Mouse (Mus musculus) heart, embryonic 12.5 days (tissue): ENCODE data around the gene Cd59b. TPM values are rescaled to one million over a fixed set of nuclear protein-coding genes. Genes with fewer than 3 reads are reported as not detected.
"Not testable (repeated sequence)": the region's sequence is repeated elsewhere in the genome, so short reads cannot be mapped to it uniquely, and the experiment has no call there.

Source experiments
- ATAC-seq: fragments of 200-750 bp; cut with Nextera tagmentation; 2 replicates; pipeline ENCODE4 v1.8.0; 2017; ENCODE audit warnings: moderate TSS enrichment, moderate library complexity; ENCODE audit not compliant: insufficient number of reproducible peaks, low FRiP score
- H3K27ac ChIP-seq: fragments of 300-500 bp; sonication (generic); 2 replicates; pipeline ENCODE4 v1.5.1; 2016; ENCODE audit warnings: mild to moderate bottlenecking, moderate library complexity; ENCODE audit not compliant: poor library complexity, severe bottlenecking
- H3K27me3 ChIP-seq: fragments of 300-500 bp; sonication (generic); replicated peaks from 2 replicates; pipeline ENCODE4 v1.6.1; 2016; ENCODE audit warnings: mild to moderate bottlenecking, moderate library complexity
- H3K36me3 ChIP-seq: fragments of 300-500 bp; sonication (generic); 2 replicates; pipeline ENCODE4 v1.6.1; 2016; ENCODE audit warnings: mild to moderate bottlenecking, moderate library complexity
- H3K4me1 ChIP-seq: fragments of 300-500 bp; sonication (generic); replicated peaks from 2 replicates; pipeline ENCODE4 v1.6.1; 2016; ENCODE audit warnings: mild to moderate bottlenecking
- H3K4me2 ChIP-seq: fragments of 300-500 bp; sonication (generic); 2 replicates; pipeline ENCODE4 v1.6.1; 2016; ENCODE audit warnings: mild to moderate bottlenecking, moderate library complexity
- H3K4me3 ChIP-seq: fragments of 300-500 bp; sonication (generic); 2 replicates; pipeline ENCODE4 v1.5.1; 2016; ENCODE audit warnings: mild to moderate bottlenecking
- H3K9ac ChIP-seq: fragments of 300-500 bp; sonication (generic); 2 replicates; pipeline ENCODE4 v1.6.1; 2016; ENCODE audit warnings: mild to moderate bottlenecking, moderate library complexity
- H3K9me3 ChIP-seq: fragments of 300-500 bp; sonication (generic); replicated peaks from 2 replicates; pipeline ENCODE4 v1.6.1; 2016; ENCODE audit warnings: mild to moderate bottlenecking, moderate library complexity
- WGBS: fragments of 180-500 bp; shearing (Covaris S2); methylation state at CpG from one replicate; pipeline ENCODE4 v1.1.7; 2016; 5-methylcytosine and 5-hydroxymethylcytosine counted together
- polyA plus RNA-seq: library from polyadenylated mRNA; unstranded; fragments of >200 nt; fragmentation: Nextera tagmentation; extraction: Ambion mirVana; gene quantifications from 2 replicates; pipeline ENCODE4 v1.2.1, GENCODE M21; 2016

The Cd59b gene
- polyA plus RNA-seq, 1 experiment from 2014 or later: 4.9 TPM

GRCm38 (mm10) chr2:104065526-104065925 lies 4.1 kb upstream of the Cd59b start, which contains the start of gene Gm10912:
Gene Gm10912, plus strand, starts transcription at chr2:104065826.
- 81% methylated on average over 6 of the region's 6 CpGs for WGBS
- H3K4me3 ChIP-seq, ATAC-seq: not testable (repeated sequence)

GRCm38 (mm10) chr2:104068450-104068849 lies 1.2 kb upstream of the Cd59b start, which contains the start of gene Gm10799:
Gene Gm10799, minus strand, starts transcription at chr2:104068550.
- H3K4me1 ChIP-seq, H3K36me3 ChIP-seq, H3K9me3 ChIP-seq, H3K27me3 ChIP-seq, ATAC-seq, H3K4me2 ChIP-seq, H3K9ac ChIP-seq, H3K4me3 ChIP-seq: not testable (repeated sequence)
- H3K27ac ChIP-seq: peak within 1 kb of the TSS; percentile 12; the same call in 1 of the 2 replicates
- 63% methylated on average over 7 of the region's 7 CpGs for WGBS

More at GRCm38 (mm10) chr2:104065526-104065925, 4.1 kb upstream of the Cd59b start, which contains the start of gene Gm10912:
- H3K4me1 ChIP-seq, H3K27me3 ChIP-seq, H3K9me3 ChIP-seq, H3K27ac ChIP-seq, H3K4me2 ChIP-seq, H3K9ac ChIP-seq: not testable (repeated sequence)
- peaks cover 19% of the 10 kb centered on the region for H3K36me3 ChIP-seq

- H3K4me1 ChIP-seq, H3K4me3 ChIP-seq, H3K27me3 ChIP-seq, H3K4me2 ChIP-seq, H3K36me3 ChIP-seq, H3K9ac ChIP-seq, H3K9me3 ChIP-seq, H3K27ac ChIP-seq: not testable (repeated sequence)
- WGBS: 49% methylated on average over 5 of the region's 5 CpGs
- ATAC-seq: peak; percentile 91
Measured at GRCm38 (mm10) chr2:104078285-104078684, 8.6 kb downstream of the Cd59b start.

GRCm38 (mm10) chr2:104081436-104082050 lies 11.9 kb downstream of the Cd59b start:
- not testable (repeated sequence) for H3K9me3 ChIP-seq, ATAC-seq, H3K36me3 ChIP-seq, H3K4me1 ChIP-seq, H3K9ac ChIP-seq, H3K27me3 ChIP-seq, H3K4me2 ChIP-seq, H3K27ac ChIP-seq, H3K4me3 ChIP-seq
- no CpG with 5 or more reads among the region's 1 CpGs for WGBS

DNA sequence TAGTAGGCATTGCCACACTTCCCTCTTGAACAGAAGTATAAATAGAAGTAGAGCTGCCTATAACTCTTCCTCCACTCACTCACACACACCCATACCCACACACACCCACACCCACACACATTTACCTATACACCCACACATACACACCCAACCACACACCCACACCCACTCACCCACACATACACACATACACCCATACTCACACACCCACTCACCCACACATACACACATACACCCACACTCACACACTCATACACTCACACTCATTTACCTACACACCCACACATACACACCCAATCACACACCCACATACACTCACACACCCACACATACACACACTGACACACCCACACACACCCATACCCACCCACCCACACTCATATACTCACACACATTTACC lies 12.8 kb downstream of the Cd59b start:
- 0 out of 2 replicates have a peak, but pooled peaks cover 8% of the 10 kb centered on the region for H3K4me1 ChIP-seq
- no peak overlapping the region for H3K4me2 ChIP-seq
- no peak for ATAC-seq
- H3K27me3 ChIP-seq: no peaks in the 10 kb centered on the region
- H3K9ac ChIP-seq: no peak overlapping the region
- no peak overlapping the region for H3K27ac ChIP-seq
- H3K9me3 ChIP-seq: no peaks in the 10 kb centered on the region
- H3K36me3 ChIP-seq: no peaks in the 10 kb centered on the region
- H3K4me3 ChIP-seq: no peak overlapping the region

DNA sequence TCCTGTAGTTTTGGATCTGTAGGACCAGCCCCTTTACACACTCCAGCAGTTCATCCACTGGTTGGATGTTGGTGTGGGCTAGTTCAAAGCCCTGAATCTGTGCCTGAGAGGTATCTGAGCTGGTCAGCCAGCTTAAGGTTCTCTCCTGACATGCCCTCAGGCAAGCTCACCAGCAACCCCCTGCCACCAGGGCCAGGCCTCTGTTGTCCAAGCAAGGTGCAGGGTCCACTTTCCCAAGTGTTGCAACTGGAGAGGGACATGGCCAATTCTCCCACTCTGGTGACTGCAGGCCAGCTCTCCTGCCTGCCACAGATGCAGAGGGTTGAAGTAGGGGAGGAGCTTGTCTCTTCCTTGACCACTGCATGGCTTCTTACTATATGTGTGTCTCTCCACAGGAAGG lies 14.4 kb downstream of the Cd59b start:
- not testable (repeated sequence) for ATAC-seq, H3K27ac ChIP-seq, H3K4me2 ChIP-seq, H3K36me3 ChIP-seq, H3K9ac ChIP-seq, H3K4me3 ChIP-seq, H3K9me3 ChIP-seq, H3K4me1 ChIP-seq, H3K27me3 ChIP-seq

DNA sequence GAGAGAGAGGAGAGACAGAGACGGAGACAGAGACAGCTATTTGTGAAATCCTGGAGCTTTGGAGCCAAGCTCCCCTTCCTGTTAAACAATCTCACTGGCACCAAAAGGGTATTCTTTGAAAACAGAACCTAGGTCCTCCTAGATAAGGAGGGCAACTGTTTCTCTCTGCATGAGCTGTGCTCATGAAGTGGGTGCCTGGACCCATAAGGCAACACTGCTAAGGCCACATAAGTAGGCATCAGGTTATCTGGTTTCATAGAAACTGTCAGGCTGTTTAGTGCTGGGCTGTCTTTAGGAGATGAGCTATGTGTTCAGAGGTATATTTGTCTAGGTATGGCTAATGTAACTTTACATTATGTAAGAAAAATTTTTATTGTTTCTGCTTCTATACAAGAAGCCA lies 17.9 kb downstream of the Cd59b start:
- H3K27ac ChIP-seq, H3K36me3 ChIP-seq, H3K27me3 ChIP-seq, H3K4me2 ChIP-seq, H3K9me3 ChIP-seq, ATAC-seq, H3K9ac ChIP-seq, H3K4me1 ChIP-seq, H3K4me3 ChIP-seq: not testable (repeated sequence)
- 90% methylated on average over 1 of the region's 1 CpGs for WGBS

- H3K4me2 ChIP-seq: no peak overlapping the region
- H3K4me1 ChIP-seq: peaks cover 14% of the 10 kb centered on the region
- H3K36me3 ChIP-seq: no peaks in the 10 kb centered on the region
- H3K9ac ChIP-seq: no peak overlapping the region
- WGBS: 77% methylated on average over 2 of the region's 2 CpGs
- no peak overlapping the region for H3K27ac ChIP-seq
- H3K4me3 ChIP-seq: no peak overlapping the region
- ATAC-seq: no peak
- H3K9me3 ChIP-seq: no peaks in the 10 kb centered on the region
- no peaks in the 10 kb centered on the region for H3K27me3 ChIP-seq
Measured at GRCm38 (mm10) chr2:104093305-104093704, 23.7 kb downstream of the Cd59b start.

DNA sequence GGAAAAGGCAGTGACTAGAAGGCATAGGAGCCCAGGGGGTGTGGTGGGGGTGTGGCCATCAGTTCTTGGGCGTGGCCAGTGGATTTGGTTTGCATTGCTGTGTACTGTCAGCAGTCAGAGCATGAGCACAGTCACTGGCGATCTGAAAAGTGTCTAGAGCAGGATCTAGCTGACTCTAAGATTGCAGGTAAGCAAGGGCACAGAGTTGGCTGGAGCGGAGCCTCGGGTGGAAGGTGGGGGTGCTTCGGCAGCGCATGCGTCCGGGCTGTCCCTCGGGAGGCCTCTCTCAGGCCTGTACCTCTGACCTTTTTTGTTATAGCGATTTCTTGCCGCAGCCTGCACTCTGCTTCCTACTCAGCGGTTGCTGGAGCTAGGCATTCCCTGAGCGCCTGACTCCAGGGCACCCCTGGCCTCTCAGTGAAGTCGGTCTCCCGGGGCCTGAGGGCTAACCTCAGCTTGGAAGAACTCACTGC lies 26.1 kb downstream of the Cd59b start, which contains the start of gene Cd59a:
Gene Cd59a (plus strand): TSS at position 61 of the 473 bp plus-strand sequence.
- Histone ChIP-seq H3K9ac (peak within 1 kb of the TSS; percentile 83), H3K36me3 (no peaks in the 10 kb centered on the region), H3K27me3 (no peaks in the 10 kb centered on the region), H3K4me1 (peaks cover 30% of the 10 kb centered on the region), H3K4me2 (peak within 1 kb of the TSS; percentile 71), H3K9me3 (no peaks in the 10 kb centered on the region), H3K4me3 (peak within 1 kb of the TSS; percentile 60), H3K27ac (peak within 1 kb of the TSS; percentile 97)
- peak; percentile 90 for ATAC-seq
- WGBS: 5% methylated on average over 15 of the region's 15 CpGs

DNA sequence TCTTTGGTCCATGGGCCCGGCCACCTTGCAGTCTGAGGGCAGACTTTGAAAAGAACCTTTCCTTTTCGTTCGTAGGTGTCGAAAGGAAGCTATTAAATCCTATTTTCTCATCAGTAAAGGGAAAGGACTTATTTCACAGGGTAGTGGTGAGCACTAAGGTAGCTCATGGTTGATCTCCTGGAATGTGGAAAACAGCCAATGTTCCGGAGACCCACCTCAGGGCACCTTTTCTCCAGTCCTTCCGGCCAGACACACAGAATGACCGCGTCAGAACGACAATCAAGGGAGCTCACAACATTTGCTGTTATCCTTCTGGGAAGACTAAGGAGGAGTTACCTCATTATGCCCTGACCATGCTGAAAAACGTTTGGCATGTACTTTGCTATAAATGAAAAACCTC lies 26.6 kb downstream of the Cd59b start:
- peak overlapping the region; percentile 71 for H3K4me2 ChIP-seq
- ATAC-seq: no peak
- peak overlapping the region; percentile 83 for H3K9ac ChIP-seq
- H3K27ac ChIP-seq: peak overlapping the region; percentile 97
- no peaks in the 10 kb centered on the region for H3K27me3 ChIP-seq
- H3K9me3 ChIP-seq: no peaks in the 10 kb centered on the region
- no peaks in the 10 kb centered on the region for H3K36me3 ChIP-seq
- H3K4me3 ChIP-seq: peak overlapping the region; percentile 60
- 21% methylated on average over 10 of the region's 10 CpGs for WGBS
- peaks cover 30% of the 10 kb centered on the region for H3K4me1 ChIP-seq

GRCm38 (mm10) chr2:104096796-104097195 lies 27.1 kb downstream of the Cd59b start:
- H3K36me3 ChIP-seq, H3K9me3 ChIP-seq, H3K27me3 ChIP-seq: not testable (repeated sequence)
- H3K4me2 ChIP-seq: peak overlapping the region; percentile 71
- ATAC-seq: peak; percentile 36; the same call in 1 of the 2 replicates
- H3K9ac ChIP-seq: peak overlapping the region; percentile 31; the same call in 1 of the 2 replicates
- H3K4me3 ChIP-seq: peak overlapping the region; percentile 60
- peak overlapping the region; percentile 97; the same call in 1 of the 2 replicates for H3K27ac ChIP-seq
- 61% methylated on average over 1 of the region's 1 CpGs for WGBS
- peaks cover 30% of the 10 kb centered on the region for H3K4me1 ChIP-seq

DNA sequence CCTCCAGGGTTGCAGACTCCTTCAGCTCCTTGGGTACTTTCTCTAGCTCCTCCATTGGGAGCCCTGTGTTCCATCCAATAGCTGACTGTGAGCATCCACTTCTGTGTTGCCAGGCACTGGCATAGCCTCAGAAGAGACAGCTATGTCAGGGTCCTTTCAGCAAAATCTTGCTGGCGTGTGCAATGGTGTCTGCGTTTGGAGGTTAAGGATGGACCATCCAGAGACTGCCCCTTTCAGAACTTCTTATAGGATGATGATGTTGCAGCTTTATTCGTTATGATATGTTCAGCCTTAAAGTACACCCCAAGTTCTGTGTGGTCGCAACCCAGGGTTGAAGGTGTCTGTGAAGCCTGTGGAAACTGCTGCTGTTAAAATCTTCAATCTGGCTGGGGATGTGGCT lies 27.7 kb downstream of the Cd59b start:
- Histone ChIP-seq H3K4me2 (peak overlapping the region; percentile 71), H3K27ac (peak overlapping the region; percentile 97), H3K9ac (peak overlapping the region; percentile 31; the same call in 1 of the 2 replicates), H3K4me3 (peak overlapping the region; percentile 60), H3K4me1 (peaks cover 34% of the 10 kb centered on the region)
- ATAC-seq, H3K9me3 ChIP-seq, H3K36me3 ChIP-seq, H3K27me3 ChIP-seq: not testable (repeated sequence)
- 78% methylated on average over 4 of the region's 4 CpGs for WGBS
